Mouse (Mus musculus): ENCODE results near the gene Snrpa.

- no peak for TF ChIP-seq POLR2A (IDR thresholded peaks at IDR 0.05; ENCODE audit: borderline replicate concordance, control insufficient read depth, low read depth, low read length)
- TF ChIP-seq CTCF (IDR thresholded peaks at IDR 0.05; ENCODE audit: control insufficient read depth, insufficient read depth, low read length): no peak
Observed at GRCm38 (mm10) chr7:27156005-27156404, 40.1 kb downstream of the Snrpa start.

All from bone marrow, adult 2 months (tissue).